Mouse (Mus musculus) forebrain, postnatal 0 days (tissue): ENCODE data around the gene Zfp579. TPM values are rescaled to one million over a fixed set of nuclear protein-coding genes. Genes with fewer than 3 reads are reported as not detected.

Experiments used
- ATAC-seq: fragments of 200-750 bp; cut with Nextera tagmentation; 2 replicates; pipeline ENCODE4 v1.8.0; 2017; ENCODE audit warnings: mild to moderate bottlenecking, moderate library complexity
- DNase-seq: peaks from one replicate; pipeline ENCODE4 v3.0.0-alpha.2; 2015
- H3K27ac ChIP-seq: fragments of 300-500 bp; sonication (generic); 2 replicates; pipeline ENCODE4 v1.5.1; 2014; ENCODE audit warnings: low read depth, mild to moderate bottlenecking, antibody characterized with exemption, low read length, moderate library complexity, mixed read lengths
- H3K27me3 ChIP-seq: fragments of 300-500 bp; sonication (generic); 2 replicates; pipeline ENCODE4 v1.6.1; 2014; ENCODE audit warnings: mild to moderate bottlenecking, low read length, mixed read lengths; ENCODE audit not compliant: insufficient read depth
- H3K36me3 ChIP-seq: fragments of 300-500 bp; sonication (generic); 2 replicates; pipeline ENCODE4 v1.6.1; 2014; ENCODE audit warnings: mild to moderate bottlenecking, moderate library complexity; ENCODE audit not compliant: insufficient read depth
- H3K4me1 ChIP-seq: fragments of 300-500 bp; sonication (generic); 2 replicates; pipeline ENCODE4 v1.6.1; 2014; ENCODE audit warnings: antibody characterized with exemption; ENCODE audit not compliant: insufficient read depth
- H3K4me2 ChIP-seq: fragments of 300-500 bp; sonication (generic); 2 replicates; pipeline ENCODE4 v1.6.1; 2014; ENCODE audit warnings: low read depth, mild to moderate bottlenecking, moderate library complexity
- H3K4me3 ChIP-seq: fragments of 300-500 bp; sonication (generic); 2 replicates; pipeline ENCODE4 v1.5.1; 2014; ENCODE audit warnings: low read depth, low read length, mixed read lengths
- H3K9ac ChIP-seq: fragments of 300-500 bp; sonication (generic); 2 replicates; pipeline ENCODE4 v1.6.1; 2014; ENCODE audit warnings: mild to moderate bottlenecking
- H3K9me3 ChIP-seq: fragments of 300-500 bp; sonication (generic); 2 replicates; pipeline ENCODE4 v1.6.1; 2016; ENCODE audit warnings: low read length
- CTCF ChIP-seq: sonication (generic); IDR thresholded peaks from 2 replicates; pipeline ENCODE4 v1.5.1; 2016; ENCODE audit warnings: antibody characterized with exemption, control low read depth, low read depth
- WGBS: fragments of 180-500 bp; shearing (Covaris S2); extraction: QIAGEN DNeasy Blood & Tissue Kit; methylation state at CpG from one replicate; pipeline ENCODE4 v1.1.7; 2014; 5-methylcytosine and 5-hydroxymethylcytosine counted together
- polyA plus RNA-seq: library from polyadenylated mRNA; unstranded; fragments of >200 nt; fragmentation: Nextera tagmentation; extraction: Ambion mirVana; gene quantifications from 2 replicates; pipeline ENCODE4 v1.2.1, GENCODE M21; 2015
- total RNA-seq: library from RNA; depleted of rRNA; stranded (reverse); fragments of >200 nt; gene quantifications from 2 replicates; pipeline ENCODE4 v1.2.3, GENCODE M21; 2014

Zfp579 gene
- total and polyA plus RNA-seq, 2 experiments from 2014 or later = 34.6 to 42.6 TPM

- H3K36me3 ChIP-seq = no peaks in the 10 kb centered on the region
- no peaks in the 10 kb centered on the region for H3K9me3 ChIP-seq
- no peak overlapping the region for H3K27ac ChIP-seq
- H3K4me1 ChIP-seq = peaks cover 11% of the 10 kb centered on the region; the same call in 1 of the 2 replicates
- no peak overlapping the region for H3K4me2 ChIP-seq
- H3K9ac ChIP-seq = no peak overlapping the region
- no peaks in the 10 kb centered on the region for H3K27me3 ChIP-seq
- H3K4me3 ChIP-seq = no peak overlapping the region
- DNase-seq (no peak), ATAC-seq (no peak)
- WGBS = 75% methylated on average over 2 of the region's 2 CpGs
- TF ChIP-seq CTCF = 0 out of 2 replicates have a peak, but pooled peaks have one; percentile 13
Observed at GRCm38 (mm10) chr7:4999876-5000275, 3.9 kb upstream of the Zfp579 start.

- H3K9ac ChIP-seq = peak overlapping the region; percentile 88; the same call in 1 of the 2 replicates
- H3K4me2 ChIP-seq = peak overlapping the region; percentile 52
- ATAC-seq (no peak), DNase-seq (no peak)
- H3K27ac ChIP-seq = peak overlapping the region; percentile 81
- H3K36me3 ChIP-seq = peaks cover 16% of the 10 kb centered on the region
- TF ChIP-seq CTCF = no peak
- H3K9me3 ChIP-seq = no peaks in the 10 kb centered on the region
- H3K27me3 ChIP-seq = no peaks in the 10 kb centered on the region
- H3K4me3 ChIP-seq = peak overlapping the region; percentile 83
- 55% methylated on average over 6 of the region's 8 CpGs for WGBS
- peaks cover 16% of the 10 kb centered on the region; the same call in 1 of the 2 replicates for H3K4me1 ChIP-seq
Observed at GRCm38 (mm10) chr7:4996934-4997333, 976 bp upstream of the Zfp579 start.

GRCm38 (mm10) chr7:4995268-4996002 lies 523 bp downstream of the Zfp579 start:
- no peak for TF ChIP-seq CTCF
- no peak for DNase-seq
- H3K4me2 ChIP-seq = peak overlapping the region; percentile 52
- H3K4me3 ChIP-seq = peak overlapping the region; percentile 83
- H3K9ac ChIP-seq = peak overlapping the region; percentile 88
- no peaks in the 10 kb centered on the region for H3K9me3 ChIP-seq
- no peaks in the 10 kb centered on the region for H3K27me3 ChIP-seq
- peak overlapping the region; percentile 81 for H3K27ac ChIP-seq
- H3K4me1 ChIP-seq = peaks cover 16% of the 10 kb centered on the region; the same call in 1 of the 2 replicates
- peaks cover 20% of the 10 kb centered on the region for H3K36me3 ChIP-seq
- WGBS = 5% methylated on average over 19 of the region's 19 CpGs
- ATAC-seq = peak; percentile 58

GRCm38 (mm10) chr7:4993999-4994788 lies 1.8 kb downstream of the Zfp579 start:
- ATAC-seq = no peak
- TF ChIP-seq CTCF = no peak
- Histone ChIP-seq H3K9ac (no peak overlapping the region), H3K27ac (no peak overlapping the region), H3K36me3 (peaks cover 20% of the 10 kb centered on the region), H3K4me2 (peak overlapping the region; percentile 52), H3K27me3 (no peaks in the 10 kb centered on the region), H3K9me3 (no peaks in the 10 kb centered on the region), H3K4me3 (0 out of 2 replicates have a peak overlapping the region, but pooled peaks have one; percentile 83), H3K4me1 (peaks cover 16% of the 10 kb centered on the region; the same call in 1 of the 2 replicates)
- 57% methylated on average over 59 of the region's 59 CpGs for WGBS
- DNase-seq = no peak

GRCm38 (mm10) chr7:4993347-4993998 lies 2.5 kb downstream of the Zfp579 start:
- Histone ChIP-seq H3K4me2 (peak overlapping the region; percentile 52; the same call in 1 of the 2 replicates), H3K4me1 (peaks cover 16% of the 10 kb centered on the region; the same call in 1 of the 2 replicates), H3K9ac (no peak overlapping the region), H3K27ac (no peak overlapping the region), H3K9me3 (no peaks in the 10 kb centered on the region), H3K4me3 (no peak overlapping the region), H3K36me3 (peaks cover 20% of the 10 kb centered on the region), H3K27me3 (no peaks in the 10 kb centered on the region)
- 54% methylated on average over 55 of the region's 55 CpGs for WGBS
- ATAC-seq = no peak
- DNase-seq = no peak
- TF ChIP-seq CTCF = no peak

GRCm38 (mm10) chr7:4988250-4988649 lies 7.7 kb downstream of the Zfp579 start:
- H3K4me1 ChIP-seq = no peaks in the 10 kb centered on the region
- no peak for ATAC-seq
- no peak overlapping the region for H3K4me2 ChIP-seq
- H3K36me3 ChIP-seq = peaks cover 16% of the 10 kb centered on the region
- DNase-seq = no peak
- no peak for TF ChIP-seq CTCF
- no peaks in the 10 kb centered on the region for H3K27me3 ChIP-seq
- no peaks in the 10 kb centered on the region for H3K9me3 ChIP-seq
- no peak overlapping the region for H3K9ac ChIP-seq
- WGBS = 70% methylated on average over 2 of the region's 2 CpGs
- H3K4me3 ChIP-seq = no peak overlapping the region
- H3K27ac ChIP-seq = no peak overlapping the region
